Mouse (Mus musculus) kidney, embryonic 14.5 days (tissue): ENCODE measurements around the gene Fxyd3. TPM values are rescaled to one million over a fixed set of nuclear protein-coding genes. Genes with fewer than 3 reads are reported as not detected.

Experiments
- ATAC-seq: fragments of 200-750 bp; cut with Nextera tagmentation; 2 replicates; pipeline ENCODE4 v1.8.0; 2017; ENCODE audit warnings: moderate number of reproducible peaks, mild to moderate bottlenecking, moderate TSS enrichment, moderate library complexity; ENCODE audit not compliant: low FRiP score, low TSS enrichment
- H3K27ac ChIP-seq: fragments of 300-500 bp; sonication (generic); 2 replicates; pipeline ENCODE4 v1.5.1; 2014; ENCODE audit warnings: low read depth, mild to moderate bottlenecking, low read length, moderate library complexity, mixed read lengths
- H3K27me3 ChIP-seq: fragments of 300-500 bp; sonication (generic); 2 replicates; pipeline ENCODE4 v1.6.1; 2014; ENCODE audit warnings: mild to moderate bottlenecking, low read length; ENCODE audit not compliant: control insufficient read depth, insufficient read depth
- H3K36me3 ChIP-seq: fragments of 300-500 bp; sonication (generic); 2 replicates; pipeline ENCODE4 v1.6.1; 2014; ENCODE audit warnings: low read length, mixed read lengths; ENCODE audit not compliant: control insufficient read depth, insufficient read depth
- H3K4me1 ChIP-seq: fragments of 300-500 bp; sonication (generic); 2 replicates; pipeline ENCODE4 v1.6.1; 2014; ENCODE audit warnings: low read length, mixed read lengths; ENCODE audit not compliant: control insufficient read depth, insufficient read depth
- H3K4me2 ChIP-seq: fragments of 300-500 bp; sonication (generic); replicated peaks from 2 replicates; pipeline ENCODE4 v1.6.1; 2014; ENCODE audit warnings: low read depth, mild to moderate bottlenecking, low read length
- H3K4me3 ChIP-seq: fragments of 300-500 bp; sonication (generic); 2 replicates; pipeline ENCODE4 v1.5.1; 2014; ENCODE audit warnings: mild to moderate bottlenecking, low read length
- H3K9ac ChIP-seq: fragments of 300-500 bp; sonication (generic); 2 replicates; pipeline ENCODE4 v1.6.1; 2014; ENCODE audit warnings: low read depth, mild to moderate bottlenecking, low read length, moderate library complexity
- H3K9me3 ChIP-seq: fragments of 300-500 bp; sonication (generic); 2 replicates; pipeline ENCODE4 v1.6.1; 2016; ENCODE audit warnings: low read length; ENCODE audit not compliant: control insufficient read depth
- WGBS: fragments of 180-500 bp; shearing (Covaris S2); extraction: QIAGEN DNeasy Blood & Tissue Kit; methylation state at CpG from one replicate; pipeline ENCODE4 v1.1.7; 2014; 5-methylcytosine and 5-hydroxymethylcytosine counted together
- polyA plus RNA-seq: library from polyadenylated mRNA; unstranded; fragments of >200 nt; fragmentation: Nextera tagmentation; extraction: Ambion mirVana; gene quantifications from 2 replicates; pipeline ENCODE4 v1.2.1, GENCODE M21; 2014

The Fxyd3 gene
- polyA plus RNA-seq, result 13.4 and 18.2 TPM in 2 replicates

DNA sequence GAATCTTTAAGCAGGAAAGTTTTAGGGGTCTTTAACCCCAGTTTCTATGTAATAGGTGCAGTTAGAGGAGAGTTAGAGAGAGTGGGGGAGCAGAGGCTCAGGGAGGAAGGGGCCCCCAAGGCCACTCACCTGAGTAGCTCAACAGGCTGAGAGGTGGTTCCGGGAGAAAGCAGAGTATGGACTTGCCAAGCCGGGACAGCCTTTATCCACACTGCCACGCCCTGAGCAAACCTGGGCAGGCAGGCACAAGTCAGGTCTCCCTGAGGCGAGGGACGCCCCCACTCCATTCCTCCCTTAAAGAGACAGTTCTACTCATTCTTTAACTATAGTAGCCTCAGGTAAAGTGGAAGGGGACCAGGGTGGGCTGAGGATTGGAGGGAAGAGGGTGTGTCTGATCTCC lies at the start of gene Fxyd3:
Fxyd3 (minus strand) TSS at position 213 of the 400 bp plus-strand sequence.
- Histone ChIP-seq H3K27me3 (no peaks in the 10 kb centered on the region), H3K4me2 (no peak within 1 kb of the TSS), H3K27ac (no peak within 1 kb of the TSS), H3K9me3 (no peaks in the 10 kb centered on the region), H3K4me1 (peaks cover 11% of the 10 kb centered on the region; the same call in 1 of the 2 replicates), H3K9ac (no peak within 1 kb of the TSS), H3K4me3 (no peak within 1 kb of the TSS), H3K36me3 (no peaks in the 10 kb centered on the region)
- WGBS, result 34% methylated on average over 5 of the region's 5 CpGs
- ATAC-seq, result no peak

- H3K4me2 ChIP-seq, result no peak overlapping the region
- H3K27ac ChIP-seq, result no peak overlapping the region
- no peak for ATAC-seq
- 75% methylated on average over 13 of the region's 13 CpGs for WGBS
- no peak overlapping the region for H3K4me3 ChIP-seq
- H3K4me1 ChIP-seq, result peaks cover 10% of the 10 kb centered on the region
- H3K36me3 ChIP-seq, result peaks cover 16% of the 10 kb centered on the region
- no peaks in the 10 kb centered on the region for H3K9me3 ChIP-seq
- no peak overlapping the region for H3K9ac ChIP-seq
- H3K27me3 ChIP-seq, result peaks cover 33% of the 10 kb centered on the region
These were observed 48.6 kb upstream of the Fxyd3 start for GRCm38 (mm10) chr7:31125116-31125515.

- Histone ChIP-seq H3K27ac (no peak overlapping the region), H3K4me1 (peaks cover 10% of the 10 kb centered on the region), H3K4me3 (no peak overlapping the region), H3K27me3 (peaks cover 33% of the 10 kb centered on the region), H3K4me2 (no peak overlapping the region), H3K36me3 (peaks cover 9% of the 10 kb centered on the region), H3K9ac (no peak overlapping the region), H3K9me3 (no peaks in the 10 kb centered on the region)
- 89% methylated on average over 5 of the region's 5 CpGs for WGBS
- no peak for ATAC-seq
These were observed 47.9 kb upstream of the Fxyd3 start for GRCm38 (mm10) chr7:31124381-31124780.

GRCm38 (mm10) chr7:31123697-31124096 lies 47.2 kb upstream of the Fxyd3 start:
- Histone ChIP-seq H3K27ac (no peak overlapping the region), H3K4me1 (peaks cover 10% of the 10 kb centered on the region), H3K9ac (no peak overlapping the region), H3K4me3 (no peak overlapping the region), H3K27me3 (peaks cover 33% of the 10 kb centered on the region), H3K36me3 (0 out of 2 replicates have a peak, but pooled peaks cover 5% of the 10 kb centered on the region), H3K9me3 (no peaks in the 10 kb centered on the region), H3K4me2 (no peak overlapping the region)
- 83% methylated on average over 3 of the region's 3 CpGs for WGBS
- no peak for ATAC-seq

- Histone ChIP-seq H3K4me3 (no peak overlapping the region), H3K27me3 (peaks cover 33% of the 10 kb centered on the region), H3K9ac (no peak overlapping the region), H3K27ac (no peak overlapping the region), H3K36me3 (no peaks in the 10 kb centered on the region), H3K4me1 (peaks cover 10% of the 10 kb centered on the region), H3K9me3 (no peaks in the 10 kb centered on the region), H3K4me2 (no peak overlapping the region)
- ATAC-seq, result no peak
- WGBS, result 88% methylated on average over 16 of the region's 16 CpGs
These were observed 46.4 kb upstream of the Fxyd3 start for GRCm38 (mm10) chr7:31122641-31123631.

GRCm38 (mm10) chr7:31119556-31119955 lies 43.1 kb upstream of the Fxyd3 start:
- Histone ChIP-seq H3K4me2 (no peak overlapping the region), H3K27me3 (peaks cover 2% of the 10 kb centered on the region; the same call in 1 of the 2 replicates), H3K36me3 (no peaks in the 10 kb centered on the region), H3K4me3 (no peak overlapping the region), H3K9me3 (no peaks in the 10 kb centered on the region), H3K4me1 (peaks cover 10% of the 10 kb centered on the region), H3K9ac (no peak overlapping the region), H3K27ac (no peak overlapping the region)
- no peak for ATAC-seq
- 92% methylated on average over 5 of the region's 5 CpGs for WGBS

GRCm38 (mm10) chr7:31118486-31118885 lies 42.0 kb upstream of the Fxyd3 start:
- Histone ChIP-seq H3K9ac (no peak overlapping the region), H3K36me3 (no peaks in the 10 kb centered on the region), H3K4me1 (peaks cover 10% of the 10 kb centered on the region), H3K27ac (no peak overlapping the region), H3K4me2 (no peak overlapping the region), H3K4me3 (no peak overlapping the region), H3K27me3 (no peaks in the 10 kb centered on the region), H3K9me3 (no peaks in the 10 kb centered on the region)
- WGBS, result 84% methylated on average over 7 of the region's 7 CpGs
- ATAC-seq, result no peak

- Histone ChIP-seq H3K4me3 (no peak overlapping the region), H3K4me2 (no peak overlapping the region), H3K36me3 (no peaks in the 10 kb centered on the region), H3K4me1 (peaks cover 10% of the 10 kb centered on the region), H3K9ac (no peak overlapping the region), H3K27me3 (no peaks in the 10 kb centered on the region), H3K27ac (no peak overlapping the region), H3K9me3 (no peaks in the 10 kb centered on the region)
- WGBS, result 84% methylated on average over 11 of the region's 11 CpGs
- ATAC-seq, result no peak
These were observed 41.0 kb upstream of the Fxyd3 start for GRCm38 (mm10) chr7:31117465-31117864.

- Histone ChIP-seq H3K27ac (no peak overlapping the region), H3K36me3 (no peaks in the 10 kb centered on the region), H3K27me3 (no peaks in the 10 kb centered on the region), H3K4me2 (0 out of 2 replicates have a peak overlapping the region, but pooled peaks have one; percentile 3), H3K4me3 (no peak overlapping the region), H3K9ac (no peak overlapping the region), H3K4me1 (peaks cover 16% of the 10 kb centered on the region), H3K9me3 (no peaks in the 10 kb centered on the region)
- 40% methylated on average over 16 of the region's 16 CpGs for WGBS
- no peak for ATAC-seq
These were observed 40.2 kb upstream of the Fxyd3 start for GRCm38 (mm10) chr7:31116721-31117145.
